Mouse (Mus musculus) E14TG2a.4 (cell line): ENCODE results near the gene Krtap5-2.

ENCODE experiments used
- CTCF ChIP-seq: conservative IDR thresholded peaks from 2 replicates; pipeline ENCODE4 v1.5.1; 2014; ENCODE audit warnings: low read length
- NANOG ChIP-seq: IDR thresholded peaks from 2 replicates; pipeline ENCODE4 v1.6.1; 2014; ENCODE audit warnings: borderline replicate concordance, low read length, mixed read lengths
- POU5F1 ChIP-seq: IDR thresholded peaks from 2 replicates; pipeline ENCODE4 v1.6.1; 2014; ENCODE audit warnings: low read length, borderline replicate concordance

DNA sequence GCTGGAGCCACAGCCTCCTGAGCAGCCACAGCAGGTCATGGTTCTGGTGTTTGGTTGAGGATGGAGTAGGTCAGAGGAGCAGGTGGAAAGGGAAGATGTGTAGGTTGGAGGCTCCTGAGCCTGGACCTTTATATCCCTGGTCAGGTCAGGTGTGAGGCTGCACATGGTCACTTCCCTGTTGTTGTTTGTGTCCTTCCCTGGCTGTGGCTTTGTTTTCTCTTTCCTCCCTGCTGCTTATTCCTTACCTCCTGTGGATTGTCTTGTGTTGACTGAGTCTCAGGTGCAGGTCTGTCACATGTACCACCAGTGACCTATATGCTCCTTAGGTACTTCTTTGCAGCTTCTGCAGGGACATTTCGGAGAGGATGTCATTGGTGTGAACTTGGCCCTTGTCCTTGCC is 31.3 kb downstream of the Krtap5-2 start, which contains the start of gene Gm45337:
- TF ChIP-seq CTCF: no peak
- no peak for TF ChIP-seq POU5F1
- no peak for TF ChIP-seq NANOG
